Mouse (Mus musculus): ENCODE data around the gene Cluap1. TPM values are rescaled to one million over a fixed set of nuclear protein-coding genes. Genes with fewer than 3 reads are reported as not detected.
"Not testable (repeated sequence)": the region's sequence is repeated elsewhere in the genome, so short reads cannot be mapped to it uniquely, and the experiment has no call there.

Gene Cluap1
- polyA plus RNA-seq, 1 experiment: 14.8 TPM

DNA sequence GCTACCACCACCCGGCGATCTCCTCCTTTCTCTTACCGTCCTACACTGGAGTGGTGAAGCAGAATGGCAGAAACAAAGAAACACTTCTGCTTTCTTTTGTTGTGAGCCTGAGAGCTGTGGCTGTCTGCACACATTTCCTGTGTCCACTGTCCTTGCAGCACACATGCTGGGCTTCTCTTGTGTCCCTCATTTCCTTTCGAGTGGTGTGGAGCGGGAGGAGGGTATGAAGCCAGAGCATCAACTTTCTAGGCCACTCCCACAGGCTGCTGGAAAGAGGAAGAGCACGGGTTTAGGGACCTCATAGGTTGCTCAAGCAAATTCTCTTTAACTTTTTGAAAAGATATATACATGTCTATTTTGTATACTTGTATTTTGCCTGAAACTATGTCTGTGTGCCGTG, 20.6 kb downstream of the Cluap1 start:
- TF ChIP-seq CTCF (IDR thresholded peaks at IDR 0.05; ENCODE audit: borderline replicate concordance, insufficient read depth, low read length) (no peak), POLR2A (IDR thresholded peaks at IDR 0.05; ENCODE audit: low read depth, low read length) (no peak)
- Histone ChIP-seq H3K4me1 (ENCODE audit: control insufficient read depth, insufficient read depth, low read length) (peaks cover 5% of the 10 kb centered on the region), H3K4me3 (ENCODE audit: insufficient read depth, low read length) (no peak overlapping the region), H3K27ac (ENCODE audit: insufficient read depth, low read length) (no peak overlapping the region)

- TF ChIP-seq CTCF (IDR thresholded peaks at IDR 0.05; ENCODE audit: borderline replicate concordance, insufficient read depth, low read length) (no peak), POLR2A (IDR thresholded peaks at IDR 0.05; ENCODE audit: low read depth, low read length) (no peak)
- H3K4me1 ChIP-seq (ENCODE audit: control insufficient read depth, insufficient read depth, low read length): peaks cover 5% of the 10 kb centered on the region; the same call in 1 of the 2 replicates
- H3K4me3 ChIP-seq (ENCODE audit: insufficient read depth, low read length): no peak overlapping the region
- no peak overlapping the region for H3K27ac ChIP-seq (ENCODE audit: insufficient read depth, low read length)
Observed at GRCm38 (mm10) chr16:3933536-3933935, 24.9 kb downstream of the Cluap1 start.

- Histone ChIP-seq H3K4me1 (ENCODE audit: control insufficient read depth, insufficient read depth, low read length) (peaks cover 5% of the 10 kb centered on the region; the same call in 1 of the 2 replicates), H3K4me3 (ENCODE audit: insufficient read depth, low read length) (no peak overlapping the region), H3K27ac (ENCODE audit: insufficient read depth, low read length) (no peak overlapping the region)
- no peak for TF ChIP-seq POLR2A (IDR thresholded peaks at IDR 0.05; ENCODE audit: low read depth, low read length)
- no peak for TF ChIP-seq CTCF (IDR thresholded peaks at IDR 0.05; ENCODE audit: borderline replicate concordance, insufficient read depth, low read length)
Observed at GRCm38 (mm10) chr16:3934091-3934490, 25.5 kb downstream of the Cluap1 start.

- Histone ChIP-seq H3K27ac (ENCODE audit: insufficient read depth, low read length) (no peak overlapping the region), H3K4me3 (ENCODE audit: insufficient read depth, low read length) (no peak overlapping the region), H3K4me1 (ENCODE audit: control insufficient read depth, insufficient read depth, low read length) (peaks cover 5% of the 10 kb centered on the region; the same call in 1 of the 2 replicates)
- no peak for TF ChIP-seq CTCF (IDR thresholded peaks at IDR 0.05; ENCODE audit: borderline replicate concordance, insufficient read depth, low read length)
- TF ChIP-seq POLR2A (IDR thresholded peaks at IDR 0.05; ENCODE audit: low read depth, low read length): no peak
Observed at GRCm38 (mm10) chr16:3934701-3935100, 26.1 kb downstream of the Cluap1 start.

DNA sequence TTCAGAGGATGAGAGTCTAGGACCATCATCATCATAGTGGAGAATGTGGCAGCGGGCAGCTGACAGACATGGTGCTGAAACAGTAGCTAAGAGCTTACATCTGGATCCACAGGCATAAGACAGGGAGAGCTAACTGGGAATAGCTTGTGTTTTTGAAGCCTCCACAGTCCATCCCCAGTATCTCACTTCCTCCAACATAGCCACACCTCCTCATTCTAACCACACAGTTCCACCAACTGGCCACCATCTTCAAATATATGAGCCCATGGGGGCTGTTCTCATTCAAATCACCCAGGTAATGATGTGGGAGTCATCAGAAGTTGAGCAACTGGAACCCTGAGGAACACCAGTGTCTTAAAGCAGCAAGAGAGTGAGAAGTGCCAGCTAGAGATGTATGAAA, 42.5 kb downstream of the Cluap1 start:
- no peak overlapping the region for H3K4me3 ChIP-seq (ENCODE audit: insufficient read depth, low read length)
- TF ChIP-seq POLR2A (IDR thresholded peaks at IDR 0.05; ENCODE audit: low read depth, low read length) (no peak), CTCF (IDR thresholded peaks at IDR 0.05; ENCODE audit: borderline replicate concordance, insufficient read depth, low read length) (no peak)
- no peak overlapping the region for H3K27ac ChIP-seq (ENCODE audit: insufficient read depth, low read length)
- peaks cover 3% of the 10 kb centered on the region for H3K4me1 ChIP-seq (ENCODE audit: control insufficient read depth, insufficient read depth, low read length)

DNA sequence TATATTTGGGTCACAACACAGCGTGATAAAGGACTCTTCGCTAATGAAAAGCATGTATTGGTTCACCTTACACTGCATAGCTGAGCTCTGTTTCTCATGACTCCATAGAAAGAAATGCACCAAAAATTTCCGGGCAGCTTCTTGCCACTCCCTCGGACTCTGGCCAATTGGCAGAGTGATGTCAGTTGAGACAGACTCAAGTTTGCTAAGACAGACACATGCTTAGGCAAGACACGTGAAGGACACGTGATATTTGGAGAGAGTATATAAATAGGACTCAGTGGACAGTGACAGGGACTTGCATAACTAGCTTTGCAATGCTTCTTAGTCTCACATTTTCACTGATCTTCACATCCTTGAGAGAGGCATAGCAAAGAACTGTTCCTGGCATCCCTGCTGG, 47.8 kb downstream of the Cluap1 start:
- Histone ChIP-seq H3K4me1 (ENCODE audit: control insufficient read depth, insufficient read depth, low read length) (peaks cover 9% of the 10 kb centered on the region), H3K27ac (ENCODE audit: insufficient read depth, low read length) (peak overlapping the region; percentile 66), H3K4me3 (ENCODE audit: insufficient read depth, low read length) (no peak overlapping the region)
- TF ChIP-seq POLR2A (IDR thresholded peaks at IDR 0.05; ENCODE audit: low read depth, low read length) (no peak), CTCF (IDR thresholded peaks at IDR 0.05; ENCODE audit: borderline replicate concordance, insufficient read depth, low read length) (no peak)

DNA sequence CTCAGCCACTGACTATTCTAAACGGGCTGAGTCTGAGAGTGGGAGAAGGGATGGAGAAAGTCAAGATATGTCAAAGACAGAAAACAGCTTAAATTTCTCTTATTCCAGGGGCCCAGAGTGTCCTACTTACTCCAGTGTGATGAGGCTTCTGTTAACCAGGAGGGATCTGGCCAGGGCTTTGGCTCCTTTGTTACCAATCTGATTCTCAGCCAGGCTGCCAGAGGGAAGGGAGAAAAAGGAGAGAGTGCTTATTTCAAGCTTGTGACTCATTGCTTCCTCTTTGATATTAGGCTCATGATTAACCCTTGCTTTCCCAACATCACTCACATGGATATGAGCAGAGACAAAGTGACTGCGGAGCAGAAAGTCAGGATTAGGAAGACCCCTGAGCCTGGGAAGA, 50.7 kb downstream of the Cluap1 start:
- Histone ChIP-seq H3K4me1 (ENCODE audit: control insufficient read depth, insufficient read depth, low read length) (peaks cover 6% of the 10 kb centered on the region), H3K27ac (ENCODE audit: insufficient read depth, low read length) (peak overlapping the region; percentile 70), H3K4me3 (ENCODE audit: insufficient read depth, low read length) (peak overlapping the region; percentile 10; the same call in 1 of the 2 replicates)
- no peak for TF ChIP-seq POLR2A (IDR thresholded peaks at IDR 0.05; ENCODE audit: low read depth, low read length)

- no peak overlapping the region for H3K4me3 ChIP-seq (ENCODE audit: insufficient read depth, low read length)
- no peak overlapping the region for H3K27ac ChIP-seq (ENCODE audit: insufficient read depth, low read length)
- no peak for TF ChIP-seq POLR2A (IDR thresholded peaks at IDR 0.05; ENCODE audit: low read depth, low read length)
- TF ChIP-seq CTCF (IDR thresholded peaks at IDR 0.05; ENCODE audit: borderline replicate concordance, insufficient read depth, low read length): no peak
- no peaks in the 10 kb centered on the region for H3K4me1 ChIP-seq (ENCODE audit: control insufficient read depth, insufficient read depth, low read length)
Observed at GRCm38 (mm10) chr16:3964990-3965389, 56.4 kb downstream of the Cluap1 start.

DNA sequence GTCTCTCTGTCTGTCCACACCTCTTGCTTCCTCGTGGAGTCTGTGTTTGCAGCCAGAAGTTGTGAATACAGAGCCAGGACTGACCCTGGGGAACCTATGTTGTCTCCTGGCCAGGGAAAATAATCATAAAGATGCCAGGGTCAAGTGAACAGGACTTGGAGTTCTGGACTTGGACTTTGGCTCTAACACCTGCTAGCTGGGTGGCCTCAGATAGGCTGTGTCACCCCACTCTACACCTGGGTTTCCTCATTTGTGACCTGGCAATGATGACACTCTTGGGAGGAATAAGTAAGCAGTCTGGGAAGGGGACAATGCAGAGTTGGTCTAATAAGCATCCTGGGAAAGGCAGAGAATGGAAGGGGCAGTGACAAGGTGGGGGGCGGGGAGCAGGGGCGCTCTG, 56.9 kb downstream of the Cluap1 start:
- Histone ChIP-seq H3K4me1 (ENCODE audit: control insufficient read depth, insufficient read depth, low read length) (no peaks in the 10 kb centered on the region), H3K4me3 (ENCODE audit: insufficient read depth, low read length) (no peak overlapping the region), H3K27ac (ENCODE audit: insufficient read depth, low read length) (no peak overlapping the region)
- TF ChIP-seq POLR2A (IDR thresholded peaks at IDR 0.05; ENCODE audit: low read depth, low read length): no peak
- TF ChIP-seq CTCF (IDR thresholded peaks at IDR 0.05; ENCODE audit: borderline replicate concordance, insufficient read depth, low read length): no peak

DNA sequence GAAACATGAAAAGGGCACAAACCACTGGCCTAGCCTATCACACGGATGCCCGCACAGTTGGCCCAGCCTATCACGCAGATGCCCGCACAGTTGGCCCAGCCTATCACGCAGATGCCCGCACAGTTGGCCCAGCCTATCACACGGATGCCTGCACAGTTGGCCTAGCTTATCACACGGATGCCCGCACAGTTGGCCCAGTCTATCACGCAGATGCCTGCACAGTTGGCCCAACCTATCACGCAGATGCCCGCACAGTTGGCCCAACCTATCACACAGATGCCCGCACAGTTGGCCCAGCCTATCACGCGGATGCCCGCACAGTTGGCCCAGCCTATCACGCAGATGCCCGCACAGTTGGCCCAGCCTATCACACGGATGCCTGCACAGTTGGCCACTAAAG, 65.9 kb downstream of the Cluap1 start:
- not testable (repeated sequence) for H3K4me3 ChIP-seq (ENCODE audit: insufficient read depth, low read length); H3K4me1 ChIP-seq (ENCODE audit: control insufficient read depth, insufficient read depth, low read length); H3K27ac ChIP-seq (ENCODE audit: insufficient read depth, low read length)

DNA sequence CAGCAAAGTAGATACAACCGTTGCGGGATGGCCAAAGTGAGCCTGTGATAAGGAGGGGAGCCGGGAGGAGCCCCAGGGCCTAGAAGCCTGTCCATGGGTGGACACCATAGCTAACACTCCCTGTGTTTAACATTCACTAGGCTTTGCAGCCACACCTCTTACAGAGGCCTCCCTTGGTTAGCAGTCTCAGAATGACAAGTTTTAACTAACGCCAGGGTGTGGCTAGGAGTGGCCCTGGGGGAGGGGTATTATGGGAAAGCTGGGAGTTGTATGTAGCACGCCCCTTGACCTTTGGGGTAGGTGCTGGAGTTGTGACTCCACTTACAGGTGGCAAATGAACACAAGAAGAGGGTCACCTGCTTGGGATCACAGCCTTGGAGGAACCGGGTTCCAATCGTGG, 67.1 kb downstream of the Cluap1 start:
- H3K4me1 ChIP-seq (ENCODE audit: control insufficient read depth, insufficient read depth, low read length): no peaks in the 10 kb centered on the region
- H3K27ac ChIP-seq (ENCODE audit: insufficient read depth, low read length): no peak overlapping the region
- TF ChIP-seq CTCF (IDR thresholded peaks at IDR 0.05; ENCODE audit: borderline replicate concordance, insufficient read depth, low read length): no peak
- TF ChIP-seq POLR2A (IDR thresholded peaks at IDR 0.05; ENCODE audit: low read depth, low read length): no peak
- no peak overlapping the region for H3K4me3 ChIP-seq (ENCODE audit: insufficient read depth, low read length)
